Mouse (Mus musculus) embryonic fibroblast, embryonic 13.5 days (primary cell): Measurements from ENCODE around the gene Osgep.
A peak's percentile ranks its signal among the peaks of the same experiment; 100 is the strongest.

ENCODE experiments used
- CTCF ChIP-seq: IDR thresholded peaks from 2 replicates; pipeline ENCODE4 v1.5.1; 2011; ENCODE audit warnings: mild to moderate bottlenecking, control low read depth, low read length, moderate library complexity, borderline replicate concordance; ENCODE audit not compliant: insufficient read depth
- POLR2A ChIP-seq: IDR thresholded peaks from 2 replicates; pipeline ENCODE4 v1.6.1; 2011; ENCODE audit warnings: low read depth, mild to moderate bottlenecking, control low read depth, low read length, moderate library complexity

GRCm38 (mm10) chr14:50943932-50944667 is 19.4 kb upstream of the Osgep start, which contains the start of gene Gm49342:
- TF ChIP-seq CTCF (peak; percentile 22; the same call in 1 of the 2 replicates), POLR2A (peak; percentile 99)
